Mouse (Mus musculus) intestine, embryonic 14.5 days (tissue): ENCODE data around the gene Matn3. TPM values are rescaled to one million over a fixed set of nuclear protein-coding genes. Genes with fewer than 3 reads are reported as not detected.
"Not testable (repeated sequence)": the region's sequence is repeated elsewhere in the genome, so short reads cannot be mapped to it uniquely, and the experiment has no call there.

Experiments
- ATAC-seq: fragments of 200-750 bp; cut with Nextera tagmentation; replicated peaks from 2 replicates; pipeline ENCODE4 v1.8.0; 2017; ENCODE audit warnings: low read depth, moderate number of reproducible peaks, moderate TSS enrichment, moderate library complexity; ENCODE audit not compliant: low FRiP score, low TSS enrichment
- DNase-seq: peaks from one replicate; pipeline ENCODE4 v3.0.0-alpha.2; 2018; ENCODE audit warnings: low spot score
- H3K27ac ChIP-seq: fragments of 300-500 bp; sonication (generic); 2 replicates; pipeline ENCODE4 v1.5.1; 2014; ENCODE audit warnings: low read depth, mild to moderate bottlenecking, control low read depth
- H3K27me3 ChIP-seq: fragments of 300-500 bp; sonication (generic); replicated peaks from 2 replicates; pipeline ENCODE4 v1.6.1; 2014; ENCODE audit warnings: low read length, control low read depth; ENCODE audit not compliant: control insufficient read depth, insufficient read depth
- H3K36me3 ChIP-seq: fragments of 300-500 bp; sonication (generic); 2 replicates; pipeline ENCODE4 v1.6.1; 2014; ENCODE audit warnings: low read length, control low read depth; ENCODE audit not compliant: control insufficient read depth, insufficient read depth
- H3K4me1 ChIP-seq: fragments of 300-500 bp; sonication (generic); replicated peaks from 2 replicates; pipeline ENCODE4 v1.6.1; 2014; ENCODE audit warnings: low read length, control low read depth, mixed read lengths; ENCODE audit not compliant: control insufficient read depth, insufficient read depth
- H3K4me2 ChIP-seq: fragments of 300-500 bp; sonication (generic); 2 replicates; pipeline ENCODE4 v1.6.1; 2014; ENCODE audit warnings: low read length
- H3K4me3 ChIP-seq: fragments of 300-500 bp; sonication (generic); 2 replicates; pipeline ENCODE4 v1.5.1; 2014; ENCODE audit warnings: low read depth, low read length, control low read depth, mixed read lengths
- H3K9ac ChIP-seq: fragments of 300-500 bp; sonication (generic); 2 replicates; pipeline ENCODE4 v1.6.1; 2014; ENCODE audit warnings: mild to moderate bottlenecking, low read length
- H3K9me3 ChIP-seq: fragments of 300-500 bp; sonication (generic); 2 replicates; pipeline ENCODE4 v1.6.1; 2016; ENCODE audit warnings: low read length, control low read depth; ENCODE audit not compliant: control insufficient read depth
- WGBS: fragments of 180-500 bp; shearing (Covaris S2); extraction: QIAGEN DNeasy Blood & Tissue Kit; methylation state at CpG from one replicate; pipeline ENCODE4 v1.1.7; 2014; 5-methylcytosine and 5-hydroxymethylcytosine counted together
- polyA plus RNA-seq: library from polyadenylated mRNA; unstranded; fragments of >200 nt; fragmentation: Nextera tagmentation; extraction: Ambion mirVana; gene quantifications from 2 replicates; pipeline ENCODE4 v1.2.1, GENCODE M21; 2014

The Matn3 gene
- polyA plus RNA-seq, 1 experiment from 2014 or later = 0.28 TPM

- no peak overlapping the region for H3K9ac ChIP-seq
- no peak for DNase-seq
- no peaks in the 10 kb centered on the region for H3K9me3 ChIP-seq
- 93% methylated on average over 3 of the region's 3 CpGs for WGBS
- H3K27ac ChIP-seq = no peak overlapping the region
- no peak overlapping the region for H3K4me3 ChIP-seq
- no peak for ATAC-seq
- peaks cover 35% of the 10 kb centered on the region for H3K36me3 ChIP-seq
- no peaks in the 10 kb centered on the region for H3K27me3 ChIP-seq
- H3K4me1 ChIP-seq = peaks cover 18% of the 10 kb centered on the region
- H3K4me2 ChIP-seq = no peak overlapping the region
Measured at GRCm38 (mm10) chr12:8927652-8928051, 20.1 kb upstream of the Matn3 start.

GRCm38 (mm10) chr12:8928766-8929165 is 19.0 kb upstream of the Matn3 start:
- Histone ChIP-seq H3K4me1 (peaks cover 11% of the 10 kb centered on the region), H3K36me3 (peaks cover 46% of the 10 kb centered on the region), H3K4me2 (no peak overlapping the region), H3K27me3 (no peaks in the 10 kb centered on the region), H3K27ac (no peak overlapping the region), H3K9me3 (no peaks in the 10 kb centered on the region), H3K4me3 (no peak overlapping the region), H3K9ac (no peak overlapping the region)
- 83% methylated on average over 4 of the region's 4 CpGs for WGBS
- ATAC-seq (no peak), DNase-seq (no peak)

- H3K36me3 ChIP-seq = peaks cover 53% of the 10 kb centered on the region
- H3K27me3 ChIP-seq = no peaks in the 10 kb centered on the region
- no peak overlapping the region for H3K9ac ChIP-seq
- H3K9me3 ChIP-seq = no peaks in the 10 kb centered on the region
- no peak overlapping the region for H3K4me3 ChIP-seq
- WGBS = 87% methylated on average over 4 of the region's 4 CpGs
- H3K4me1 ChIP-seq = peaks cover 4% of the 10 kb centered on the region; the same call in 1 of the 2 replicates
- H3K4me2 ChIP-seq = no peak overlapping the region
- H3K27ac ChIP-seq = no peak overlapping the region
- no peak for ATAC-seq
- DNase-seq = no peak
Measured at GRCm38 (mm10) chr12:8931083-8931482, 16.6 kb upstream of the Matn3 start.

GRCm38 (mm10) chr12:8935349-8935748 is 12.4 kb upstream of the Matn3 start:
- H3K4me3 ChIP-seq = no peak overlapping the region
- H3K27me3 ChIP-seq = no peaks in the 10 kb centered on the region
- 56% methylated on average over 5 of the region's 5 CpGs for WGBS
- H3K36me3 ChIP-seq = peaks cover 77% of the 10 kb centered on the region
- no peak overlapping the region for H3K9ac ChIP-seq
- ATAC-seq = 0 out of 2 replicates have a peak, but pooled peaks have one; percentile 38
- H3K4me1 ChIP-seq = peaks cover 4% of the 10 kb centered on the region; the same call in 1 of the 2 replicates
- no peak overlapping the region for H3K4me2 ChIP-seq
- H3K9me3 ChIP-seq = no peaks in the 10 kb centered on the region
- H3K27ac ChIP-seq = no peak overlapping the region; the same call in 1 of the 2 replicates
- DNase-seq = no peak

- H3K4me3 ChIP-seq, H3K9me3 ChIP-seq, H3K27ac ChIP-seq, H3K9ac ChIP-seq, H3K4me2 ChIP-seq, ATAC-seq, DNase-seq, H3K27me3 ChIP-seq, H3K4me1 ChIP-seq: not testable (repeated sequence)
- peaks cover 77% of the 10 kb centered on the region for H3K36me3 ChIP-seq
- 57% methylated on average over 4 of the region's 4 CpGs for WGBS
Measured at GRCm38 (mm10) chr12:8936210-8936609, 11.5 kb upstream of the Matn3 start.

- WGBS = 88% methylated on average over 4 of the region's 4 CpGs
- no peak for ATAC-seq
Measured at GRCm38 (mm10) chr12:8939490-8939889, 8.2 kb upstream of the Matn3 start.

GRCm38 (mm10) chr12:8940011-8941005 is 7.4 kb upstream of the Matn3 start:
- DNase-seq (no peak), ATAC-seq (peak; percentile 38)
- 69% methylated on average over 12 of the region's 12 CpGs for WGBS
- no peak overlapping the region for H3K4me3 ChIP-seq
- H3K9me3 ChIP-seq = no peaks in the 10 kb centered on the region
- H3K4me1 ChIP-seq = peaks cover under 1% of the 10 kb centered on the region; the same call in 1 of the 2 replicates
- H3K4me2 ChIP-seq = no peak overlapping the region
- no peak overlapping the region for H3K27ac ChIP-seq
- H3K36me3 ChIP-seq = peaks cover 43% of the 10 kb centered on the region
- no peak overlapping the region for H3K9ac ChIP-seq
- no peaks in the 10 kb centered on the region for H3K27me3 ChIP-seq

More at GRCm38 (mm10) chr12:8939490-8939889, 8.2 kb upstream of the Matn3 start:
- Histone ChIP-seq H3K36me3 (peaks cover 51% of the 10 kb centered on the region), H3K9ac (no peak overlapping the region), H3K4me3 (no peak overlapping the region), H3K9me3 (no peaks in the 10 kb centered on the region), H3K4me2 (no peak overlapping the region), H3K4me1 (peaks cover 4% of the 10 kb centered on the region; the same call in 1 of the 2 replicates), H3K27ac (no peak overlapping the region), H3K27me3 (no peaks in the 10 kb centered on the region)
- DNase-seq = no peak

- Histone ChIP-seq H3K4me3 (no peak overlapping the region), H3K27me3 (no peaks in the 10 kb centered on the region), H3K4me1 (no peaks in the 10 kb centered on the region), H3K9ac (no peak overlapping the region), H3K36me3 (peaks cover 34% of the 10 kb centered on the region), H3K9me3 (no peaks in the 10 kb centered on the region), H3K27ac (no peak overlapping the region), H3K4me2 (no peak overlapping the region)
- 71% methylated on average over 4 of the region's 4 CpGs for WGBS
- ATAC-seq (no peak), DNase-seq (no peak)
Measured at GRCm38 (mm10) chr12:8941131-8941615, 6.6 kb upstream of the Matn3 start.
